Mouse (Mus musculus): ENCODE measurements around the gene Saa1.
"Not testable (repeated sequence)": the region's sequence is repeated elsewhere in the genome, so short reads cannot be mapped to it uniquely, and the experiment has no call there.

Saa1 gene

GRCm38 (mm10) chr7:46742880-46743279 is at the start of gene Saa1:
Gene Saa1, minus strand, starts transcription at chr7:46742980.
- DNase-seq = not testable (repeated sequence)

GRCm38 (mm10) chr7:46789177-46789849 is 46.5 kb upstream of the Saa1 start:
- no peak for DNase-seq

- DNase-seq = peak in 1 of 2 experiments; percentile 42
These were observed 27.9 kb upstream of the Saa1 start for GRCm38 (mm10) chr7:46770706-46771105.

- DNase-seq = no peak
These were observed 25.7 kb upstream of the Saa1 start for GRCm38 (mm10) chr7:46768451-46768850.

- no peak for DNase-seq
These were observed 24.6 kb upstream of the Saa1 start for GRCm38 (mm10) chr7:46767371-46767770.

GRCm38 (mm10) chr7:46764672-46765071 is 21.9 kb upstream of the Saa1 start:
- no peak for DNase-seq

GRCm38 (mm10) chr7:46762601-46763000 is 19.8 kb upstream of the Saa1 start:
- no peak for DNase-seq

GRCm38 (mm10) chr7:46761049-46761795 is 18.4 kb upstream of the Saa1 start:
- no peak for DNase-seq

GRCm38 (mm10) chr7:46751490-46751889 is 8.7 kb upstream of the Saa1 start, which contains the start of gene Saa2:
Gene Saa2, plus strand, starts transcription at chr7:46751790.
- DNase-seq = no peak

GRCm38 (mm10) chr7:46748459-46748858 is 5.7 kb upstream of the Saa1 start:
- DNase-seq = no peak

GRCm38 (mm10) chr7:46746381-46746780 is 3.6 kb upstream of the Saa1 start:
- DNase-seq = no peak

- DNase-seq = no peak
These were observed 3.0 kb upstream of the Saa1 start for GRCm38 (mm10) chr7:46745816-46746215.

GRCm38 (mm10) chr7:46740041-46740440 is 2.7 kb downstream of the Saa1 start:
- not testable (repeated sequence) for DNase-seq

GRCm38 (mm10) chr7:46738561-46739460 is 4.0 kb downstream of the Saa1 start:
- DNase-seq = no peak

- DNase-seq = peak; percentile 25 to 50
These were observed 7.8 kb downstream of the Saa1 start for GRCm38 (mm10) chr7:46734983-46735382.

- no peak for DNase-seq
These were observed 10.3 kb downstream of the Saa1 start, which contains the start of gene Saa4 for GRCm38 (mm10) chr7:46732458-46732857. Gene Saa4, minus strand, starts transcription at chr7:46732603.

- no peak for DNase-seq
These were observed 15.2 kb downstream of the Saa1 start for GRCm38 (mm10) chr7:46727584-46727983.

- DNase-seq = no peak
These were observed 18.4 kb downstream of the Saa1 start for GRCm38 (mm10) chr7:46724396-46724795.

GRCm38 (mm10) chr7:46723849-46724248 is 18.9 kb downstream of the Saa1 start:
- DNase-seq = no peak

GRCm38 (mm10) chr7:46723354-46723753 is 19.4 kb downstream of the Saa1 start:
- no peak for DNase-seq

GRCm38 (mm10) chr7:46720460-46720859 is 22.3 kb downstream of the Saa1 start:
- no peak for DNase-seq

GRCm38 (mm10) chr7:46719526-46719925 is 23.3 kb downstream of the Saa1 start:
- no peak for DNase-seq
